Mouse (Mus musculus): Measurements from ENCODE around the gene Pard3b. TPM values are rescaled to one million over a fixed set of nuclear protein-coding genes. Genes with fewer than 3 reads are reported as not detected.
"Not testable (repeated sequence)": the region's sequence is repeated elsewhere in the genome, so short reads cannot be mapped to it uniquely, and the experiment has no call there.

Gene Pard3b
- polyA plus RNA-seq, 1 experiment from 2014 or later, result 19.6 TPM

DNA sequence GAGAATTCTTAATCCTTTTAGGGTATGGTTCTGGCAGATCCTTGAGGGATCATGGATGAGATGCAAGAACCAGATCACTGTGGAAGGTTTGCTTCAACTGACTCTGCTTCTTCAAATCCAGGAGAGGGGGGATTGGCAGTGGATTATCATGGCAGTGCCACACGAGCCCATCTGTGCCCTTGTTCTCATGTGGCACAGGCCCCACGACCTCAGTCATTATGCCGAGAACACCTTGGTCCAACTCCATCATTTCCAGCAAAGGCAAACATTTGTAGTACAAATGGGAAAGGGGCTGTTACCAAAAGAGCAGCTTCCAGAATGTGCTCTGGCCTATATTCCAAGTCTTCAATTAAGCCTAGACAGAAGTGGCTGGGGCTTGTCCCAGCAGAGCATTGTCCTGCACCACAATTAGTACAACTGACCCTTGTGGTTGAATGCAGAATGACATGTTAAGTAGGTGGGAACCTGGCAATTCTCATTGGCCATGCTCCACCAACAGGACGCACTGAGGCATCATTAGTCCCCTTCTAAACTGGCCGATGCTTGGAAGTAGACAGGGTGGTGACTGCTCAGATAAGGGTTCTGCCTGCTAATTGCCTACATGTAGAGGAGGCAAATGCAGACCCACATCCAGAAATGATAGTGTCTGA, 959.3 kb downstream of the Pard3b start:
- Histone ChIP-seq H3K4me2 (no peak overlapping the region), H3K4me1 (ENCODE audit: insufficient read depth) (no peaks in the 10 kb centered on the region), H3K9me3 (ENCODE audit: low read depth, low read length) (no peaks in the 10 kb centered on the region), H3K9ac (no peak overlapping the region), H3K4me3 (ENCODE audit: low read depth, low read length) (no peak overlapping the region), H3K36me3 (ENCODE audit: insufficient read depth) (no peaks in the 10 kb centered on the region), H3K27me3 (ENCODE audit: insufficient read depth, low read length) (no peaks in the 10 kb centered on the region), H3K27ac (ENCODE audit: low read depth) (no peak overlapping the region)
- ATAC-seq (ENCODE audit: insufficient read depth) (no peak), DNase-seq (no peak)
- 85% methylated on average over 5 of the region's 5 CpGs for WGBS
- 0 out of 2 replicates have a peak, but pooled peaks have one; percentile 27 for TF ChIP-seq CTCF (IDR thresholded peaks at IDR 0.05; ENCODE audit: low read depth)

DNA sequence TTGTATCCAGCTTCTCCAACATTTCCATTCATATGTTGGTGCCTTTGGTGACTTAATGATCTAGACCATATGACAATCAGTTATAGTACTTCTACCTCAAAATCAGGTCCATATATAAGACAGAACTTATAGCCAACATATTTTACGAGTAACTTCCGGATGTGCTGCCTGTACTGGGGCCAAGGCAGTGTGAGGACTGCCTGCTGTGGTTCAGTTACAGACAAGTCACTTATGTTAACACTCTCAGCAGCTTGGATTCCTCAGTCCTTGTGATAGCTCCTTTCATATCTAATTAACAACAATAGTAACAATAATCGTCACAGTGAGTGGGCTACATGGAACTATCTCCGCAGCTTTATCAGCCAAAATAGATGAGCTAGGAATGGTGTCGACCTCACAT, 959.9 kb downstream of the Pard3b start:
- Histone ChIP-seq H3K27me3 (ENCODE audit: insufficient read depth, low read length) (no peaks in the 10 kb centered on the region), H3K4me1 (ENCODE audit: insufficient read depth) (no peaks in the 10 kb centered on the region), H3K9me3 (ENCODE audit: low read depth, low read length) (no peaks in the 10 kb centered on the region), H3K27ac (ENCODE audit: low read depth) (no peak overlapping the region), H3K9ac (no peak overlapping the region), H3K4me2 (no peak overlapping the region), H3K4me3 (ENCODE audit: low read depth, low read length) (no peak overlapping the region), H3K36me3 (ENCODE audit: insufficient read depth) (no peaks in the 10 kb centered on the region)
- TF ChIP-seq CTCF (IDR thresholded peaks at IDR 0.05; ENCODE audit: low read depth), result no peak
- 63% methylated on average over 5 of the region's 5 CpGs for WGBS
- no peak for DNase-seq
- ATAC-seq (ENCODE audit: insufficient read depth), result no peak

DNA sequence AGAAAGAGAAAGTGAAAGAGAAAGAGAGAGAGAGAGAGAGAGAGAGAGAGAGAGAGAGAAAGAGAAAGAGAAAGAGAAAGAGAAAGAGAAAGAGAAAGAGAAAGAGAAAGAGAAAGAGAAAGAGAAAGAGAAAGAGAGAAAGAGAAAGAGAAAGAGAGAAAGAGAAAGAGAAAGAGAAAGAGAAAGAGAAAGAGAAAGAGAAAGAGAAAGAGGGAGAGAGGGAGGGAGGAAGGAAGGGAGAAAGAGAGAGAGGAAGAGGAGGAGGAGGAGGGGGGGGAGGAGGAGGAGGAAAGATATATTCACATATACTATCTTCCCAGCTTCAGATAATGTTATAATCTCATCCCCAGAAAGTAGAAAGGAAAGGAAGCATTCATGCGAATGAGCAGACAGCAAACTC, 966.0 kb downstream of the Pard3b start:
- H3K4me3 ChIP-seq (ENCODE audit: low read depth, low read length); H3K4me2 ChIP-seq; H3K9ac ChIP-seq; H3K27me3 ChIP-seq (ENCODE audit: insufficient read depth, low read length); H3K9me3 ChIP-seq (ENCODE audit: low read depth, low read length); ATAC-seq (ENCODE audit: insufficient read depth); DNase-seq; H3K36me3 ChIP-seq (ENCODE audit: insufficient read depth); H3K4me1 ChIP-seq (ENCODE audit: insufficient read depth); H3K27ac ChIP-seq (ENCODE audit: low read depth): not testable (repeated sequence)
- WGBS, result 89% methylated on average over 1 of the region's 1 CpGs

DNA sequence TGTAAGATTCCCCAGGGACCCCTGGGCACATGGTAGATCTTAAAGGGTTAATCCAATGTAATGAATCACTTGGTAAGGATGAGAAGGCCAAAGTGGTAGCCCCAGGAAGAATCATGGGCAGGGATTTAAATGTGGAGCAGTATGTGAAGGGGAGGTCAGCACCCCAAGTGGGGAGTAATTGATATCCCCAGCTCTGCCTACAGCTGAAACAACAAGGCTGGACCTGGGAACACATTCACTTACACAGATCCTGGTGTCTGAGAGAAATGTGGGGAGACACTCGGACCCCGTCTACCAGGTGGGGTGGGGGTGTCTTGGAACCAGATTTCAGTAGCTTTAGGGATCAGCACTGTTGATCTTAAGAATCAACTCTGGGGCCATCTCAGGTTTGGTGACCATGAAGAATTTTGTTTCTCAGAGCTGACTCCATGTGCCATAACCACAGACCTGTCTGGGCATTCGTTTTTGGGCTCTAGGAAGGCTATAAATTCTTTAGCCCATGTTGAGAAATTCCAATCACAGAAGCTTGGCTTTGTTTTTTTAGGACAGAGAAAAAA, 979.6 kb downstream of the Pard3b start:
- H3K27ac ChIP-seq (ENCODE audit: low read depth), result no peak overlapping the region
- no peak overlapping the region for H3K4me3 ChIP-seq (ENCODE audit: low read depth, low read length)
- no peak overlapping the region for H3K4me2 ChIP-seq
- DNase-seq (no peak), ATAC-seq (ENCODE audit: insufficient read depth) (no peak)
- H3K4me1 ChIP-seq (ENCODE audit: insufficient read depth), result no peaks in the 10 kb centered on the region
- 60% methylated on average over 3 of the region's 3 CpGs for WGBS
- no peaks in the 10 kb centered on the region for H3K36me3 ChIP-seq (ENCODE audit: insufficient read depth)
- no peaks in the 10 kb centered on the region for H3K27me3 ChIP-seq (ENCODE audit: insufficient read depth, low read length)
- H3K9ac ChIP-seq, result no peak overlapping the region
- TF ChIP-seq CTCF (IDR thresholded peaks at IDR 0.05; ENCODE audit: low read depth), result no peak
- H3K9me3 ChIP-seq (ENCODE audit: low read depth, low read length), result no peaks in the 10 kb centered on the region

DNA sequence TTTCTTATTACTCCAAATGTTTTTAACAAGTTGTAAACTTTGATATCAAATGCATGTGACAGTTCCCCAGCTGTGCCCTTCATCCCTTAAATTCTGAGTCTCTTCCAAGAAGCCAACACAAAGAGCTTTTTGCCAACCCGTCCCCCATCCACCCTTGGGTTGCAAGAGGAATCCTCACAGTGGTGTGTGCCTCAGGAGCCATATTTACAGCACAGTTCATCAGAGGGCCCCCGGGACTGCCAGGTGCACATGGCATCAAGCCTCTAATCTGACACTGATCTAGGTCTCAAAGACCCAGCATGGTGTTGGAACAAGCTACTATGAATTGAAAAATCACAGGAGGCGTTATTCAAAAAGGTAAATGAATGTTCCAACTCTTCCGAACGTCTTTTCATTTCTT, 980.8 kb downstream of the Pard3b start:
- H3K27ac ChIP-seq (ENCODE audit: low read depth), result no peak overlapping the region
- H3K9me3 ChIP-seq (ENCODE audit: low read depth, low read length), result no peaks in the 10 kb centered on the region
- 91% methylated on average over 5 of the region's 5 CpGs for WGBS
- H3K4me1 ChIP-seq (ENCODE audit: insufficient read depth), result no peaks in the 10 kb centered on the region
- no peak for DNase-seq
- no peak overlapping the region for H3K4me2 ChIP-seq
- no peak for ATAC-seq (ENCODE audit: insufficient read depth)
- H3K36me3 ChIP-seq (ENCODE audit: insufficient read depth), result no peaks in the 10 kb centered on the region
- H3K4me3 ChIP-seq (ENCODE audit: low read depth, low read length), result no peak overlapping the region
- H3K9ac ChIP-seq, result no peak overlapping the region
- no peaks in the 10 kb centered on the region for H3K27me3 ChIP-seq (ENCODE audit: insufficient read depth, low read length)
- TF ChIP-seq CTCF (IDR thresholded peaks at IDR 0.05; ENCODE audit: low read depth), result no peak

DNA sequence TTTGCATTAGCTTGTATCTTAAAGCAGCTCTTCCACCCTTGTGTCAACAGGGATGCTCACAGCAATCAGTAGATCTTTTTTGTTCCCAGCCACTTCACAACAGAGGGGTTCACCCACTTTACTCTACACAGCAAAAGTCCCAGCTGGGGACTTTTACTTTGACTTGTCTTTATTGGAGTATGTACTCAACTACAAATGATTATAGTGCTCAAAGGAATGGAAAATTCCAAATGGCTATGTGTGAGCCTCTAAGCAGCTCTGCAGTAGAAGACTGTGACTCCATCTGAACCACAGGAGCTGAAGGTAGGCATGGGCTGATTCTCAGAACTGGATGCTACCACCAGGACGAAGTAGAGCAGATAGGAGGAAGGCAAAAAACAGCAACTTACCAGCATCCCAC, 983.8 kb downstream of the Pard3b start:
- ATAC-seq (ENCODE audit: insufficient read depth) (no peak), DNase-seq (no peak)
- H3K4me1 ChIP-seq (ENCODE audit: insufficient read depth), result no peaks in the 10 kb centered on the region; the same call in 1 of the 2 replicates
- H3K4me3 ChIP-seq (ENCODE audit: low read depth, low read length), result no peak overlapping the region
- no peaks in the 10 kb centered on the region for H3K36me3 ChIP-seq (ENCODE audit: insufficient read depth)
- H3K27ac ChIP-seq (ENCODE audit: low read depth), result no peak overlapping the region
- no peaks in the 10 kb centered on the region for H3K9me3 ChIP-seq (ENCODE audit: low read depth, low read length)
- WGBS, result 78% methylated on average over 1 of the region's 1 CpGs
- H3K4me2 ChIP-seq, result no peak overlapping the region
- no peak for TF ChIP-seq CTCF (IDR thresholded peaks at IDR 0.05; ENCODE audit: low read depth)
- H3K27me3 ChIP-seq (ENCODE audit: insufficient read depth, low read length), result no peaks in the 10 kb centered on the region
- H3K9ac ChIP-seq, result no peak overlapping the region

DNA sequence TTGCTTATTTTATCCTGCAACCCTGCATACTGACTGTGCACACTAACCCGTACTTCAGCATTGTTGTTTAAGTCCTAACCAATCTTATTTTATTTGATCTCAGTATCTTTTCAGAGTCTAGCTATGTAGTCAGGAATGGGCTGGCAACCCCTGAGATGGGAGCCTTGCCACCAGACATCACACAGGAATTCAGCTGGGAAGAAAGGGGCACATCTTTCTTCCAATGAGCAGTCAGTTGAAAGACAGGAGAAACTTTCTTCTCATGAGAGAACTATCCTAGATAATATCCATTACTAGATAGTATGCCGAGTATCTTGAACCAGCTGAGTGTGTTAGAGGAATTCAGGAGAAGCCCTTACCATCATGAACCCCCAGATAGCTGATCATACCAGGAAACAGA, 985.5 kb downstream of the Pard3b start:
- Histone ChIP-seq H3K36me3 (ENCODE audit: insufficient read depth) (no peaks in the 10 kb centered on the region), H3K4me2 (no peak overlapping the region), H3K27ac (ENCODE audit: low read depth) (no peak overlapping the region), H3K4me1 (ENCODE audit: insufficient read depth) (peaks cover 2% of the 10 kb centered on the region; the same call in 1 of the 2 replicates), H3K27me3 (ENCODE audit: insufficient read depth, low read length) (no peaks in the 10 kb centered on the region), H3K4me3 (ENCODE audit: low read depth, low read length) (no peak overlapping the region), H3K9ac (no peak overlapping the region), H3K9me3 (ENCODE audit: low read depth, low read length) (no peaks in the 10 kb centered on the region)
- TF ChIP-seq CTCF (IDR thresholded peaks at IDR 0.05; ENCODE audit: low read depth), result no peak
- 86% methylated on average over 2 of the region's 2 CpGs for WGBS
- no peak for DNase-seq
- ATAC-seq (ENCODE audit: insufficient read depth), result no peak

All from lung, embryonic 14.5 days (tissue).